Mouse (Mus musculus) thymus, postnatal 0 days (tissue): ENCODE results near the gene Ldb2. TPM values are rescaled to one million over a fixed set of nuclear protein-coding genes. Genes with fewer than 3 reads are reported as not detected.

Experiments used
- DNase-seq: peaks from one replicate; pipeline ENCODE4 v3.0.0-alpha.2; 2015; ENCODE audit warnings: low spot score
- polyA plus RNA-seq: library from polyadenylated mRNA; unstranded; fragments of >200 nt; fragmentation: Nextera tagmentation; extraction: Ambion mirVana; gene quantifications from 2 replicates; pipeline ENCODE4 v1.2.1, GENCODE M21; 2015

Ldb2 gene
- 5.1 and 5.3 TPM in 2 replicates for polyA plus RNA-seq

DNA sequence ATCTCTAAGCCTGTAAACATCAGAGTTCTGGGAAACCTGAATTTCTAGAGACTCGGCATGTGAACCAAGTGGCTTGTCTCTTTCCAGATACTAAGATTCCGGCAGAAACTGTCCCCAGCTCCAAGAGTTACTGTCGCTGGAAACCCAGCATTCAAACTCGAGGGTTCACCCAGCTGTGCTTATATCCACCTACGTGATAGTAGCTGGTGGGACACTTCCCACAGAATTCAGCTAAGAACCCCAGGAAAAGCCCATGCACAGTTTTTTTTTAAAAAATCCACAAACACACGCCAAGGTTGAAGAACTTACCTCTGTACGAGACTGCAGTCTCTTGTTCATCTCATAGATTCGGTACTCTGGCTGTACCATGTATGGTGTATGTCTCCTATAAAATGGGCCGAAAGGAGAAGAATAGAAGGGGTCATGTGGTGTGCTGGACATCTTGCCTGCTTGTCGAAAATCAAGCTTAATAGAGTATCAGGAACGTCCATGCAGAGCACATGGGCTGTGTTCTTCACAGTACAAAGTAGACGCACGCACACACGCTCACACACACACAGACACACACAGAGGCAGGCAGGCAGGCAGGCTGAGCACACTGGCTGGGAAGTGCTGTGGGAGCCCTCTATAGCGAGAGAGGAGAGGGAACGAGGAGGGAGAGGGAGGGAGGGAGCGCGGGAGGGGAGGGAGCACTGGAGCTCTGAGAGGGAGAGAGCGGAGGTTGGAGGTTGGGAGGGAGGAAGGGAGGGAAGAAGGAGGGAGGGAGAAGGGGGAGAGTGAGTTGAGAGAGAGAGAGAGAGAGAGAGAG is at the start of gene Ldb2:
Gene Ldb2, minus strand, starts transcription at position 628 of the 808 bp plus-strand sequence.
- DNase-seq = no peak

GRCm38 (mm10) chr5:44831287-44831686 is 31.8 kb upstream of the Ldb2 start:
- DNase-seq = peak; percentile 14

GRCm38 (mm10) chr5:44815506-44815905 is 16.0 kb upstream of the Ldb2 start:
- DNase-seq = no peak

DNA sequence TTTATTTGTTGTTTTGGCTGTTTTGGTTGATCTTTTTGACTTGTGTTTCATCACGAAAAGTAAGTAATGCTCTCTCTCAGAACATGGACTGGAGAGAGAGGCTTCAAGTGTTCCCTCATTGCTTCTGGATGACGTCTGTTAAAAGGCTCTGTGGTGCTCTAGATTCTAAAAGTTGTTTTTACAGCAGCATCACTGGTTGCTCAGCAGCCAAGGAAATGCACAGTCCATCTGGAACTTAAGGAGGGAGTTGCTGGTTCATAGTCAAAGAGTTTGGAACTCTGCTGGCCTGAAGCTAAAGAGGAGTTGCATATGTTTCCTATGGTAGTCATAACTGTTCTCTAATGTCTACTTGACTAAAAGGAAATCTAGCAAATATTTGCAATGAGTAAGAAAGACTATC is 6.5 kb upstream of the Ldb2 start:
- no peak for DNase-seq

GRCm38 (mm10) chr5:44801100-44801499 is 1.6 kb upstream of the Ldb2 start:
- DNase-seq = no peak

DNA sequence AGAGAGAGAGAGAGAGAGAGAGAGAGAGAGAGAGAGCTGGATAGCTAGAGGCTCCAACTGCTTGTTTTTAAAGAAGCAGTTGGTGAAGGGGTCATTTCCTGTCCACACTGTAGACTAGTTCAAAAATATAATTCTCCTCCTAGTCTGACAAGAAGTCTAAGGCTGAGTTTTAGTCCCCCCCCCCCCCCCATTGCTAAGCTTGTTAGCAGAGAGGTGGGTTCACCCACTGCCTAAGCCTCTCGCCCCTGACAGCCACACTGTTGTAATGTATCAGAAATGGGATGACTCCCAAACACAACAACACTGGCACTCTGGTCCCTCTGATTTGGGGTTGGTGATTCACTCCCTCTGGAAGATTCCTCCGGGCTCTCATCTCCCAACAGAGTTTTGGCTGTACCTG is 381 bp upstream of the Ldb2 start:
- DNase-seq = no peak

GRCm38 (mm10) chr5:44798493-44798892 is 987 bp downstream of the Ldb2 start:
- no peak for DNase-seq

- no peak for DNase-seq
Measured at GRCm38 (mm10) chr5:44798056-44798455, 1.4 kb downstream of the Ldb2 start.

- no peak for DNase-seq
Measured at GRCm38 (mm10) chr5:44784591-44784990, 14.9 kb downstream of the Ldb2 start.

DNA sequence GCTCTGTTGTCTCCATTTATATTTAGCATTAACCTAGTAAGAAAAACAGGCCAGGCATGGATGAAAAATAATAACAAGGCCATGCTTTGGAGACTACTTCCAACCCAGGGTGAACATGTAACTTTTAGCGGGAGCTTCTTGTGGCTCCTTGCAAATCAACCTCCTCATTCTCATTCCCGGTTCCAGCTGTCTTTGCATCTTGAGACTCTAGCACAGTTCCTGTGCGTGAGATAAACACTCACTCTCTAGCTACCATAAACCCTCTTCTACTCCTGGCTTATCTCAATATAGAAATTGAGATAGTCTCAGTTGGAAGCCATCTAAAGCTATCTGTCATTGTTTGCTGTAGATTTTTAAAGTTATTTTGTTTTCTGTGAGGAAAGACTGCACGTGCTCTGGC is 20.1 kb downstream of the Ldb2 start:
- no peak for DNase-seq

DNA sequence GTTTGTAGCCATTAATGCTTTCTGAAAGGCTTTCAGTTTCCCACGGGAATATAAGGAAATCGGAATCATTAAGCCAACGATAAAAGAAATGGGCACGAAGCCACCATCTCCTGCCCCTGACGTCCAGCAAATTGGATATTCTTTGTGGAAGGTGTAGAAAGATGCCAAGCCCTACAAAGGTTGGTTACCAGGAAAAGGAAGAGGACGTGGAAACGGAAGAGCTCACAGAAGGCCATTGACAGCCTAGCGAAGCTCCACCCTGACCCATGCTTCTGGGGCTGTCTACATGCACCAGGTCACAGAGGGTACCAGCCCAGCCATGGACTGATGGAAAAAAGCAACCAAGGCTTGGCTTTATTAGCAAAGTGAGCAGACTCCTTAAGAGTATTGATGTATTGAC is 31.0 kb downstream of the Ldb2 start:
- DNase-seq = no peak

DNA sequence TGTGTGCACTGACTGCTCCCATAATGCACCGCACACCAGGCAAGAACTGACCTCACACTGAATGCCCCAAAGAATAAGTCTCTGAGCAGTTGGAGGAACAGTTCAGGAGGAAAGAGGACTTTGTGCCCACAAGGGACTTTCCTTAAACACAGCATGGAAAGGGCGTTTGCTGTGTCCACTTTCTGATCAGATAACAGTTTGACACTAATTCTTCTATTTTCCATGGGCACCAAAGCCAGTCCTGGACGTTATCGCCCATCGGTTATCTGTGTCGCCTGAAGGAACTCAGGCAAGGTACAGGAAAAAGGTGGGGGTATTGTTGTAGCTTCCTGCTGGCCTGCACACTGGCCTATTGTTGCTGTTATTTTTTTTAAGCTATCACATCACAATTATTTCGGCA is 34.6 kb downstream of the Ldb2 start:
- DNase-seq = no peak

- no peak for DNase-seq
Measured at GRCm38 (mm10) chr5:44759178-44759577, 40.3 kb downstream of the Ldb2 start.

- DNase-seq = no peak
Measured at GRCm38 (mm10) chr5:44754156-44754910, 45.1 kb downstream of the Ldb2 start.

DNA sequence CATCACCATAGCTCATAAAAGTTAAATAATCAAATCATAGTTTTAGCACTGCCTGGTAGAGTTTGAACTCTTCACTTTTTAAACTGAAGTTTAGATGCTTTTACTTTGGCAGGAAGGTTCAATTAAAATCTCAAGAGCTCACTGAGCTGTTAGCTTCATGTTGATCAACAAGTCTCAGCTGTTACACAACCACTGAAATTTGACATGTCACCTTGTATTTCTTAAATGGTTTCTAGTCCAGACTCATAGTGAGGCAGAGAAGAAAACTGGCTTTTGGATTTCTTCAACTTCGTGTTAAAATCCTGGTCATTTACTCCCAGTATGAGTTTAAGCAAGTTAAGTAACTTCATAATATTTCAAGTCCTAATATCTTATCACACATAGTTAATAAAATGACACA is 53.8 kb downstream of the Ldb2 start:
- no peak for DNase-seq

- no peak for DNase-seq
Measured at GRCm38 (mm10) chr5:44736366-44736765, 63.1 kb downstream of the Ldb2 start.

- DNase-seq = no peak
Measured at GRCm38 (mm10) chr5:44734131-44734723, 65.3 kb downstream of the Ldb2 start.

GRCm38 (mm10) chr5:44729646-44730310 is 69.7 kb downstream of the Ldb2 start:
- no peak for DNase-seq

GRCm38 (mm10) chr5:44727995-44728394 is 71.5 kb downstream of the Ldb2 start:
- no peak for DNase-seq

DNA sequence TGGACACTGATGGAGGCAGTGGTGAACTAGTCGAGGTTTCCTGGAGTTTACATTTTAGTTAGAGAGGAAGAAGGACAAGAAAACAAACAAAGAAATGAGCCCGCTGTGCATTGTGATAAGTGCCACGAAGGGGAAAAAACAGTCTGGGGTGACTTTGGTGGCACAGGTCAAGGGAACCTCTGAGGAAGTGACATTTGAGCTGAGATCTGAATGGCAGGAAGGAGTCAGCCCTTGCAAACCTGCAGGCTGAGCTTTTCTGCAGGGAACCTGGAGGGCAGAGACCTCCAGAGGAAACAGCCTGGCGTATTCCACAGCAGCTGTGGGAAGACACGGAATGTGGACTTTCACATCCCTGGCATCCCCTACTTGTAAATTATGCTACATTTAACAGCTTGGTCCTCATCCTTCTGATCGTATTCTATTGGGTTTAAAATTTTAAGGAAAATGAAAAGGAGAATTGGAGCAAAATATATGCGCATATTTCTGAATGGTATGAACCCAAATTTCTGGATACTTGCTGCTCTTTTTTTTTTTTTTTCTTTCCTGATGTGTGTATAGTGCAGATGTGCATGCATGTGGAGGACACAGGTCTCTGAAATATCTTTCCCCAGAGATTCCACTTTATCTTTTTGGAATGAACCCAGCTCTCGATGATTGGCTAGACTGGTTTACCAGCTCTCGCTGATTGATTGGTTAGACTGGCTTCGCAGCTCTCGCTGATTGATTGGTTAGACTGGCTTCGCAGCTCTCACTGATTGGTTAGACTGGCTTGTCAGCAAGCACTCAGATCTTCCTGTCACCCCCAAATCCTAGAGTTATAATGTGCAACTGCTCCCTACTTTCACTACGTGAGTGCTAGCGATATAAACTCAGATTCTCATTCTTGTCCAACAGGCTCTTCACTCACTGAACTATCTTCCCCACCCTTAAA is 72.7 kb downstream of the Ldb2 start:
- DNase-seq = no peak

DNA sequence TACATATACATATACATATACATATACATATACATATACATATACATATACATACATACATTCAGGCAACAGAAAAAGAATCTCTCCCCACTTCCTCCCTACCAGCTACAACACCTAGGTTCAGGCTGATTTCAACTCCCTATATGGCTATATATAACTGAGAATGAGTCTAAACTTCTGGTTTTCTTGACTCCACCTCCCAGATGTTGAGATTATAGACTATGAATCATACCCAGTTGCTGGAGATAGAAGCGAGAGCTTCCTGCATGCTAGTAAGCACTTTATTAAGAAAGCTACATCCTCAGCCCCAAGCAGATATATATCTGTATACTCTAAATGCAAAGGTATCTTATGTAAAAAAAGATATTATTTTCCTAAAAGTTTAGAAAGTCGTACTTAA is 74.0 kb downstream of the Ldb2 start:
- DNase-seq = no peak
